Mouse (Mus musculus) olfactory bulb, adult 2 months (tissue): Measurements from ENCODE around the gene Ipo8.

Experiments used
- CTCF ChIP-seq: fragments of 200-500 bp; IDR thresholded peaks from 2 replicates; pipeline ENCODE4 v1.5.1; 2012; ENCODE audit warnings: low read depth, mild to moderate bottlenecking, low read length, moderate library complexity; ENCODE audit not compliant: insufficient read depth
- POLR2A ChIP-seq: fragments of 200-500 bp; IDR thresholded peaks from 2 replicates; pipeline ENCODE4 v1.6.1; 2012; ENCODE audit warnings: mild to moderate bottlenecking, low read depth, low read length, moderate library complexity; ENCODE audit not compliant: insufficient read depth

- no peak for TF ChIP-seq CTCF
- no peak for TF ChIP-seq POLR2A
Measured at GRCm38 (mm10) chr6:148728571-148728970, 102.7 kb downstream of the Ipo8 start.
